Mouse (Mus musculus): ENCODE measurements around the gene Gstm6. TPM values are rescaled to one million over a fixed set of nuclear protein-coding genes. Genes with fewer than 3 reads are reported as not detected.

Gene Gstm6
- polyA plus RNA-seq, 1 experiment from 2014 or later, result 8.1 TPM

GRCm38 (mm10) chr3:107927841-107928240 is 15.7 kb downstream of the Gstm6 start:
- no peak overlapping the region for H3K4me2 ChIP-seq (replicated peaks; ENCODE audit: low read depth, low read length)
- no peak overlapping the region for H3K27ac ChIP-seq (ENCODE audit: low read length)
- no peaks in the 10 kb centered on the region for H3K36me3 ChIP-seq (ENCODE audit: control insufficient read depth, insufficient read depth, low read length)
- H3K4me3 ChIP-seq (ENCODE audit: low read depth, low read length), result no peak overlapping the region
- H3K9ac ChIP-seq (replicated peaks; ENCODE audit: low read depth, low read length), result no peak overlapping the region
- ATAC-seq (ENCODE audit: insufficient number of reproducible peaks, insufficient read depth, low FRiP score, low read depth), result no peak
- H3K4me1 ChIP-seq (ENCODE audit: control insufficient read depth, insufficient read depth, low read length), result no peaks in the 10 kb centered on the region
- H3K27me3 ChIP-seq (ENCODE audit: control insufficient read depth, insufficient read depth, low read length), result no peaks in the 10 kb centered on the region
- 84% methylated on average over 3 of the region's 3 CpGs for WGBS
- no peaks in the 10 kb centered on the region for H3K9me3 ChIP-seq (ENCODE audit: control insufficient read depth, low read depth, low read length)

- H3K4me3 ChIP-seq (ENCODE audit: low read depth, low read length), result no peak overlapping the region
- no peak overlapping the region for H3K9ac ChIP-seq (replicated peaks; ENCODE audit: low read depth, low read length)
- H3K27ac ChIP-seq (ENCODE audit: low read length), result no peak overlapping the region
- no peaks in the 10 kb centered on the region for H3K36me3 ChIP-seq (ENCODE audit: control insufficient read depth, insufficient read depth, low read length)
- no peak for ATAC-seq (ENCODE audit: insufficient number of reproducible peaks, insufficient read depth, low FRiP score, low read depth)
- H3K27me3 ChIP-seq (ENCODE audit: control insufficient read depth, insufficient read depth, low read length), result no peaks in the 10 kb centered on the region
- 93% methylated on average over 3 of the region's 3 CpGs for WGBS
- no peaks in the 10 kb centered on the region for H3K4me1 ChIP-seq (ENCODE audit: control insufficient read depth, insufficient read depth, low read length)
- no peaks in the 10 kb centered on the region for H3K9me3 ChIP-seq (ENCODE audit: control insufficient read depth, low read depth, low read length)
- H3K4me2 ChIP-seq (replicated peaks; ENCODE audit: low read depth, low read length), result no peak overlapping the region
Measured at GRCm38 (mm10) chr3:107925335-107925734, 18.2 kb downstream of the Gstm6 start.

GRCm38 (mm10) chr3:107920348-107920747 is 23.2 kb downstream of the Gstm6 start:
- ATAC-seq (ENCODE audit: insufficient number of reproducible peaks, insufficient read depth, low FRiP score, low read depth), result no peak
- whole genome bisulfite sequencing, result 90% methylated on average over 5 of the region's 5 CpGs

GRCm38 (mm10) chr3:107917783-107918408 is 25.7 kb downstream of the Gstm6 start:
- Histone ChIP-seq H3K27ac (ENCODE audit: low read length) (no peak overlapping the region), H3K4me1 (ENCODE audit: control insufficient read depth, insufficient read depth, low read length) (no peaks in the 10 kb centered on the region), H3K9me3 (ENCODE audit: control insufficient read depth, low read depth, low read length) (no peaks in the 10 kb centered on the region), H3K4me3 (ENCODE audit: low read depth, low read length) (no peak overlapping the region), H3K27me3 (ENCODE audit: control insufficient read depth, insufficient read depth, low read length) (no peaks in the 10 kb centered on the region), H3K9ac (replicated peaks; ENCODE audit: low read depth, low read length) (no peak overlapping the region), H3K4me2 (replicated peaks; ENCODE audit: low read depth, low read length) (no peak overlapping the region), H3K36me3 (ENCODE audit: control insufficient read depth, insufficient read depth, low read length) (no peaks in the 10 kb centered on the region)
- 60% methylated on average over 7 of the region's 7 CpGs for WGBS
- ATAC-seq (ENCODE audit: insufficient number of reproducible peaks, insufficient read depth, low FRiP score, low read depth), result no peak

More at GRCm38 (mm10) chr3:107920348-107920747, 23.2 kb downstream of the Gstm6 start:
- Histone ChIP-seq H3K36me3 (ENCODE audit: control insufficient read depth, insufficient read depth, low read length) (no peaks in the 10 kb centered on the region), H3K4me2 (replicated peaks; ENCODE audit: low read depth, low read length) (no peak overlapping the region), H3K9me3 (ENCODE audit: control insufficient read depth, low read depth, low read length) (no peaks in the 10 kb centered on the region), H3K9ac (replicated peaks; ENCODE audit: low read depth, low read length) (no peak overlapping the region), H3K4me1 (ENCODE audit: control insufficient read depth, insufficient read depth, low read length) (no peaks in the 10 kb centered on the region), H3K27me3 (ENCODE audit: control insufficient read depth, insufficient read depth, low read length) (no peaks in the 10 kb centered on the region), H3K27ac (ENCODE audit: low read length) (no peak overlapping the region), H3K4me3 (ENCODE audit: low read depth, low read length) (no peak overlapping the region)

GRCm38 (mm10) chr3:107917097-107917496 is 26.5 kb downstream of the Gstm6 start:
- no peak for ATAC-seq (ENCODE audit: insufficient number of reproducible peaks, insufficient read depth, low FRiP score, low read depth)
- H3K4me1 ChIP-seq (ENCODE audit: control insufficient read depth, insufficient read depth, low read length), result no peaks in the 10 kb centered on the region
- H3K9me3 ChIP-seq (ENCODE audit: control insufficient read depth, low read depth, low read length), result no peaks in the 10 kb centered on the region
- H3K4me3 ChIP-seq (ENCODE audit: low read depth, low read length), result no peak overlapping the region
- H3K36me3 ChIP-seq (ENCODE audit: control insufficient read depth, insufficient read depth, low read length), result no peaks in the 10 kb centered on the region
- WGBS, result 78% methylated on average over 3 of the region's 3 CpGs
- no peak overlapping the region for H3K9ac ChIP-seq (replicated peaks; ENCODE audit: low read depth, low read length)
- no peaks in the 10 kb centered on the region for H3K27me3 ChIP-seq (ENCODE audit: control insufficient read depth, insufficient read depth, low read length)
- H3K27ac ChIP-seq (ENCODE audit: low read length), result no peak overlapping the region
- H3K4me2 ChIP-seq (replicated peaks; ENCODE audit: low read depth, low read length), result no peak overlapping the region

- ATAC-seq (ENCODE audit: insufficient number of reproducible peaks, insufficient read depth, low FRiP score, low read depth), result no peak
- H3K9ac ChIP-seq (replicated peaks; ENCODE audit: low read depth, low read length), result no peak overlapping the region
- H3K27ac ChIP-seq (ENCODE audit: low read length), result no peak overlapping the region
- no peak overlapping the region for H3K4me3 ChIP-seq (ENCODE audit: low read depth, low read length)
- H3K4me1 ChIP-seq (ENCODE audit: control insufficient read depth, insufficient read depth, low read length), result no peaks in the 10 kb centered on the region
- 68% methylated on average over 15 of the region's 15 CpGs for WGBS
- no peaks in the 10 kb centered on the region for H3K9me3 ChIP-seq (ENCODE audit: control insufficient read depth, low read depth, low read length)
- H3K36me3 ChIP-seq (ENCODE audit: control insufficient read depth, insufficient read depth, low read length), result no peaks in the 10 kb centered on the region
- no peaks in the 10 kb centered on the region for H3K27me3 ChIP-seq (ENCODE audit: control insufficient read depth, insufficient read depth, low read length)
- no peak overlapping the region for H3K4me2 ChIP-seq (replicated peaks; ENCODE audit: low read depth, low read length)
Measured at GRCm38 (mm10) chr3:107916674-107917073, 26.9 kb downstream of the Gstm6 start.

- Histone ChIP-seq H3K9ac (replicated peaks; ENCODE audit: low read depth, low read length) (no peak overlapping the region), H3K4me3 (ENCODE audit: low read depth, low read length) (no peak overlapping the region), H3K36me3 (ENCODE audit: control insufficient read depth, insufficient read depth, low read length) (no peaks in the 10 kb centered on the region), H3K27me3 (ENCODE audit: control insufficient read depth, insufficient read depth, low read length) (no peaks in the 10 kb centered on the region), H3K4me1 (ENCODE audit: control insufficient read depth, insufficient read depth, low read length) (no peaks in the 10 kb centered on the region), H3K27ac (ENCODE audit: low read length) (no peak overlapping the region), H3K4me2 (replicated peaks; ENCODE audit: low read depth, low read length) (no peak overlapping the region), H3K9me3 (ENCODE audit: control insufficient read depth, low read depth, low read length) (no peaks in the 10 kb centered on the region)
- 57% methylated on average over 6 of the region's 6 CpGs for WGBS
- ATAC-seq (ENCODE audit: insufficient number of reproducible peaks, insufficient read depth, low FRiP score, low read depth), result no peak
Measured at GRCm38 (mm10) chr3:107905942-107906341, 37.6 kb downstream of the Gstm6 start.

- no peak overlapping the region for H3K27ac ChIP-seq (ENCODE audit: low read length)
- WGBS, result 60% methylated on average over 11 of the region's 11 CpGs
- ATAC-seq (ENCODE audit: insufficient number of reproducible peaks, insufficient read depth, low FRiP score, low read depth), result no peak
Measured at GRCm38 (mm10) chr3:107900955-107901673, 42.4 kb downstream of the Gstm6 start.

More at GRCm38 (mm10) chr3:107900955-107901673, 42.4 kb downstream of the Gstm6 start:
- Histone ChIP-seq H3K27me3 (ENCODE audit: control insufficient read depth, insufficient read depth, low read length) (no peaks in the 10 kb centered on the region), H3K9me3 (ENCODE audit: control insufficient read depth, low read depth, low read length) (no peaks in the 10 kb centered on the region), H3K4me2 (replicated peaks; ENCODE audit: low read depth, low read length) (no peak overlapping the region), H3K36me3 (ENCODE audit: control insufficient read depth, insufficient read depth, low read length) (peaks cover 4% of the 10 kb centered on the region; the same call in 1 of the 2 replicates), H3K4me1 (ENCODE audit: control insufficient read depth, insufficient read depth, low read length) (no peaks in the 10 kb centered on the region), H3K4me3 (ENCODE audit: low read depth, low read length) (no peak overlapping the region), H3K9ac (replicated peaks; ENCODE audit: low read depth, low read length) (no peak overlapping the region)
